Mouse (Mus musculus) mouse trophoblast stem cell (cell line): ENCODE data around the gene Zmiz1.

ENCODE experiments used
- in situ Hi-C, 2 experiments: fragments of 300-500 bp; cut with MseI, MboI; formaldehyde crosslinking; loops; 2 replicates in 1 of 2; 3 replicates in 1 of 2; pipeline ENCODE4 v1.15.1; 2025

The Zmiz1 gene

DNA sequence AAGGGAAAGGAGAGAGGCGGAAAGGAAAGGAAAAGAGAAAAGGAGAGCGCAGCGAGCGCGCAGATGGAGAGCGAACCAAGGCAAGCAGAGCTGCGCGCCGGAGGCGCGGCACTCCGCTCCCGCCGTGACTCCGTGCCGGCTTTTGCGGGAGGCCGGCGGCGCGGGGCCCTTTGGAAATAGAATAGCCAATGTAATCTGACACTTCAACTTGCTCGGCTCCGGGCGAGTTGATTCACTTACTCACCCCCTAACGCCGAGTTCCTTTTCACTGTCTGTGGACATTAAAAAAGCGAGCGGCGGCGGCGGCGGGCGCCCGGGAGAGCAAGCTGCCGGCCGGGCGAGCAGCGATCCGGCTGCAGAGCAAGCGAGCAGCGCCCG lies at the start of gene Zmiz1:
Gene Zmiz1 (plus strand): TSS at position 170 of the 378 bp plus-strand sequence.
- in situ Hi-C loops = no loop called here

DNA sequence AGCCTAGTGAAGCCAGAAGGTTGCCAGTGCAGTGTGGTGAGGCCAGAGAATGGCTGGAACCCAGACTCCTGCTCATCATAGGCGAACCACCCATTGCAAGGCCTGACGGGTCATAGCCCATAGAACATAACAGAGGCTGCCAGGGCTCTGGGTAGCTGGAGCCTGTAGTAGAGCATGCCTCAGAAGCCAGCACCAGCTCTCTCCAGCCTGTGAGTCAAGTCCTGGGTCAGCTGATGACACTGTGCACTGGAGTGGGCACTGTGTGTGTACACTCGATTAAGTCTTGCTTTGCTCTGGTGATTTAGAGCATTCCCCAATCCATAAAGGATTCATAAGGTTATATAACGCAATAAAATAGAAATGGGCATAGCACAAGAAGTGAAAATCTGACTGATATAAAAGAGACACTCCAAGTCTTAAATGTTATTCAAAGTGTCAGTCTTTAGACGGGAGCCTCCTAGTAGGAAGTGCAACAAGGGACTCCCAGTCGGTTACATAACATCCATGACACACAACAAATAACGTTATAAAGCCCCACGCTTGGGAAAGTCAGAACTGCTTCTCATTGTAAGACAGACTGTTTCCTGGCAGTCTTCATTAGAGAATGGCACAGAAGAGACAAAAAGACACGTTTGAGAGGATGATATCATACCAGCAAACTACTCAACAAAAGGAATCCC lies 47.0 kb upstream of the Zmiz1 start:
- in situ Hi-C loops = no loop called here

DNA sequence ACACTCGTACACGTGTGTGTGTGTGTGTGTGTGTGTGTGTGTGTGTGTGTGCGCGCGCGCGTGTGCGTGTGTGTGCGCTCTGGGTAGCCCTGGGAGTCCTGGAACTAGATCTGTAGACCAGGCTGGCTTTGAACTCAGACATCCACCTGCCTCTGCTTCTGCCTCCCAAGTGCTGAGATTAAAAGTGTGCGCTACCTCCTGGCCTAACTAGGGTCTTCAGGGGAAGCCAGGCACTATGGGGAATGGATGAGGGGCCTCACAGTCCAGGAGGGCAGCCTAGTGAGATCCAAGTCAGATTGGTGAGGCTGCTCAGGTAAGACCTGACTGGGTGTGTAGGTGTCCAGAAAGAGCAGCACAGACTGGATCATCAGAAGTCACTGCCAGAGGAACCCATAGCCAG lies 46.2 kb upstream of the Zmiz1 start:
- in situ Hi-C loops = no loop called here

DNA sequence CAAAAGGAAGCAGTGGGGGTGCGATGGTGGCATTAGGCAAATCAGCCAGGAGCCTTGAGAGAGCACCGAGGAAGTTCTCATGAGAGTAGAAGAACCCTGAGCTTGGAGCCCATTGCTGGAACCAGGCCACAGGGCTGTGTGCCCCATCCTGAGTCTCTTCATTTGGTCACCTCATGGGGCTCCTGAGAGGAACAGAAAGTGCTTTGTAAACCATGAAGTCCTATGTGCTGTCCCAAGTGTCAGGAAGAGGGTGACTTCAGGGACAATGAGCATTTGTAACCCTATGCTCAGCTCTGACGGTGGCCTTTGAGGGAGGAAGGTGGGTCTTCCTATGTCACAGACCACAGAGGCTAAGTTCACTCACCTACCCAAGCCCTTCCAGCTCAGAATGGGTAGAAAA lies 45.5 kb upstream of the Zmiz1 start:
- in situ Hi-C loops = no loop called here

DNA sequence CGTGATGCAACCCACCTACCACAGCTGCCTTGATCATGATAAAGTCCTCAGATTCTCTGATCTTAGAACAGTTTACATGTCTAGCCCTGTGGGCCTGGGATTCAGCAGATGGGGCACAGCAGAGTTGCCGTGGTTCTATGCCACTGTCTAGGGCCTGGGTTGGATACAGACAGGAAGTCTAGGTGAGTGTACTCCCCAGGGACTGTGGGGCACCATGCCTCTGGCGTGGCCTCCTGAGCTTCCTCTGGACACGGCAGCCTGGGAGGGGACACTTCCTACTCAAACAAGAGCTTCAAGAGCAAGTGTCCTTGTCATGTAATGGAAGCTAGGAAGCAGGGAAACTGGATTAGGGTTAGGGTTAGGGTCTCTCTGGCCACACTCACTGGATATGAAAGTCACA lies 44.9 kb upstream of the Zmiz1 start:
- in situ Hi-C loops = no loop called here

DNA sequence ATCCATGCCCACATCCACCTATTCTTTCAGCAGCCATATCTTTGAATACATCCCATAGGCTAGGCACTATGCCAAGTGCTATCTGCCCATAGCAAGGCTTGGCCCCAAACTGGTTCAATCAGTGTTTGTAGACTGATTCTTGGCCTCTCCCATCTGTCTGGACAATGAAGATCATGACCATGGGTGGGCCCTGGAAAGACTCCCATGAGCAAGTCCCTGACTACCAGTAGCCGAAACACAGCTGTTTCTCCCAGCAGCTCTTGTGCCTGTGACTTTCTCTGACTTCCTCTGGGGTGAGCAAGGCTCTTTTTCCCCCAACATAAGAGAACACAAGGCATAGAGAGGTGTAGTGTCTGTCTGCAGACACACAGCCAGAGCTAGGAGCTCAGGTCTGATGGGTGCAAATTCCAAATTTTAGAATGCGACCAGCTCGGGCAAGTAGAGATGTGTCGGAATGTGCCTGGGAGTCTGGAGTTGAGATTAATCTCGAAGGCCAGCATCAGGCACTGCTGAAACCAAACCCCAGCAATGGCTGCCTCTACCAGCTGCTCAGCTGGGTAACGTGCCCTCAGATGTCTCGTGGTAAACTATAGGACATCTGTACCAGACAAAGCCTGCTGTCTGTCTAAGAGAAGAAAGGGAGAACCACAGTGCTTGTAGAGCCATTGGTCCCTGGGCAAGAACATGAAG lies 38.8 kb upstream of the Zmiz1 start:
- in situ Hi-C loops = no loop called here

DNA sequence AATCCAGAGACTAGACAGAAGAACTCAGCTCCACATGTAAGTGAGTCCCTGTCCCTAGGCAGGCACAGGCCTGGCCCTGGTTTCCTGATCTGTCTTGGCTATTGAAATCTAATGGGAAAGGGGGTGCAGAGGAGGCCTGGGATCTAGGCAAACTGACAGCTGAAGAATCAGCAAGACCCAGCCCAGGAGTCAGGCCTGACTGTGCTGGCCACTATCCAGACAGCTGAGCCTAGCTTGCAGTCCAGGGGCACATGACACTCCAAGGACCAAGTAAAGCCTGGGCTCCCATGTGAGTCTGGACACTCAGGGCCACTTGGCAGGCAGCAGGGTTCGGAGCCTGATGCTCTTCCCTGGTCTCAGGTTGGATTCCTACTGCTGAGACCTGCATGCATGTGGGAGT lies 38.0 kb upstream of the Zmiz1 start:
- in situ Hi-C loops = no loop called here

DNA sequence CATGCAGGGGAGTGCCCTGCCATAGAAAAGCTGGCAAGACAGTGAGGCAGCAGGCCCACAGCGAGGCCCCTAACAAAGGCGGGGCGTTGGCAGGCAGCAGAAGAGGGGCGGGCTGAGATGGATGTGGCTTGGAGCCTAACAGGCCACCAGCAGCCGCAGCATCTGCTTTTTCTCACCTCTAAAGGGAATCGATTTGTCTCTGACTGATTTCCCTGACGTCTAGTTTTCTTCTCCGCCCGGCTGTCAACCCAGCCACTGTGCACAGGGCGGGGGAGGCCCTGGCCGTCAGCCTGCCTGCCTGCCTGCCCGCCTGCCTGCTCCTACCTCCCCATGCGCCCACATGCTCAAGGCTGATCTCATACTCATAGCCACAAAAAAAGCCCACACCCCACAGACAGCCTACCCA lies 37.4 kb upstream of the Zmiz1 start:
- in situ Hi-C loops = no loop called here

DNA sequence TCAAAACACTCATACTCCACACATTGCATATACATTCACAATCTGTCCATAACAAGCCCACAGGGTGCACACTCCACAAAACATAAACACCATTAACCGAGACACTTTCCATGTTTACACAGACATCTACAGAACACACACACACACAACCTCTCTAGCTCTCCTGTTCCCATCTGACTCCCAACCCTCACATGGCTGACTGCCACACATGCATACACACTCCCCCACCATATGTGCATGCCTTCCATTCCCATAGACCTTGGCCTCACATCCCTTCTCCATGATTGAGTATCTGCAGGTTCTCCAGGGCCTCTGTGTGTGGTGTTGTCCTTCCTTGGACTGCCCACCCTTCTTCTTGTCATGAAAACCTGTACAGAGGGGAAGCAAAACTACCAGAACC lies 36.0 kb upstream of the Zmiz1 start:
- in situ Hi-C loops = no loop called here

DNA sequence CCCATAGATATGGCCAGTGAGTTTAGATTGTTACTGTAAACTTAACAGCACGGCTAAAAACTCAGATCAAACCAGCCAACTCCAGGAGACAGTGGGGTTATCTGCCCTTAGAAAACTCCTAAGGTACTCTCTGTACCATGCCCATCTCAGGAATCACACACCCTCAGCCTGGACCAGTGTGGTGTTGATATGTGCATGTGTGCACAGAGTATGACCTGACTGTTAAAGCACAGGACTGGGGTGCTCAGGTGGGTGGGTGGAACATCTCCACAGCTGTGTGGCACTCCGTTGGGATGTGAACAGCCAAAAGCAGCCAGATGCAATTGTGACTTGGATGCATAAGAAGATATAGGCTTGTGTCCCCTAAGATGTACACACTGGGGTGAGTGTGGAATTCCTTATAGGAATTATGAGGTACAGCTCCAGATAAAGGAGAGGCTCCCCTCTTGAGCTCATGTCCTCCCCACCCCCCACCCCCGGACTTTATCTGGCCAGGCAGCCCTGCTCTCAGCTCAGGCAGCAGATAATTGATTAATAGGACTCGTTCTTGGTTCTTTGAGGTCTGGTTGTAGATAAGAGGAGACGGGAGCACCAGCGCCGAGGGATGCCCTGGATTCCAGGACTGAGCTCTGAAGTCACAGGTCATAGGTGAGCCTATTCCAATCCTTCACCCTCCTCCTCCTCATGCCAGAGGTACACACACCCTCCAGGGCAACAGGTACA lies 35.1 kb upstream of the Zmiz1 start:
- in situ Hi-C loops = no loop called here

DNA sequence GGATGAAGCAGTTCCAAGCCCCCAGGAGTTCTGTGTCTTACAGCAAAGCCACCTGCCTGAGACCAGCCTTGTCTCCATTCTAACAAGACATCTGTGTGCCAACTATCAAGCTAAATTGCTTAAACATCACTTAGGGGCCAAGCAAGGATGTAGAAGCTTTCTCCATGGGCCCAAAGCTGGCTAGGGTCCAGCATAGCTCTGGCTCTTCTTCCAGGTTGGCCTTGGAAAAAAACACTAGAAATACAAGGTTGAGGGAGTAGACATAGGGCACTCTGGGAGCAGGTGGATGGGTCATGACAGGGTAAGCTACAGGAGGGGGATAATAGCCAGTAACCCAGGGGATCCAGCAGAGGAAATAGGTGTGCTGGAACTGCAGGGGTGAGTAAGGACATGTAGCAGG lies 20.7 kb upstream of the Zmiz1 start:
- in situ Hi-C loops = no loop called here

DNA sequence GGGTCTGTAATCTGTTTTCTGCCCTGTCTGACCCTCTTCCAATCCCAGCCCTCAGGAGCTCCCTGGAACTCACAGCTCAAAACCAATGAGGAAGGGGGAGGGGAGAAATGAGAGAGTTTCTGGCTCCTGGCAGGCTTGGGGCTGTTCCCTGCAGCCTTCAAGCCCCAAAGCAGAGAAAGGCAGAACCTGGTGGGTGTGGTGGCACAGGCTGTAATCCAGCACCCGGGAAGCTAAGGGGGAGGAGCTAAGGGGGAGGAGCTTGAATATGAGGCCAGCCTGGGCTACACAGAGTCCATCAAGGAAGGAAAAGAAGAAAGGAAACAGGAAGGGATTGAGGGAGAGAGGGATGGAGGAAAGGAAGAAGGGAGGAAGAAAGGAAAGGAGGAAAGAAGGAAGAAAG lies 18.9 kb upstream of the Zmiz1 start:
- in situ Hi-C loops = no loop called here

DNA sequence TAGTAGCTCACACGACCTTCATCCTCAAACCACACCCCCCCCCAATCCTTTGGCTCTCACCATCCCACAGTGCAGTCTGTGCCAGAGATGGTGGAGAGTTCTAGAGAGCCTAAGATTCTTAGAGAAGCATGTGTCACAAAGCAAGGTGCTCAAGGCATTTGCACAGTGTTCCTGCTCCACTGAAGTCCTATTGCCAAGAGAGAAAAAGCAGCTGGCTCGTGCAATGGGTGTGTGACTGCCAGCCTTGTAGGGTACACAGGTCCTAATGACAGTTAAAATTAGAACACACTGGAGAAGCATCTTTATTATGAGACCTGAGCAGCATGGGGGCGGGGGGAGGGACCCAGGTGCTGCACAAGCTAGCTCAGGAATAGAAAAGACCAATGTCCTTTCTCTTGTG lies 18.2 kb upstream of the Zmiz1 start:
- in situ Hi-C loops = no loop called here

DNA sequence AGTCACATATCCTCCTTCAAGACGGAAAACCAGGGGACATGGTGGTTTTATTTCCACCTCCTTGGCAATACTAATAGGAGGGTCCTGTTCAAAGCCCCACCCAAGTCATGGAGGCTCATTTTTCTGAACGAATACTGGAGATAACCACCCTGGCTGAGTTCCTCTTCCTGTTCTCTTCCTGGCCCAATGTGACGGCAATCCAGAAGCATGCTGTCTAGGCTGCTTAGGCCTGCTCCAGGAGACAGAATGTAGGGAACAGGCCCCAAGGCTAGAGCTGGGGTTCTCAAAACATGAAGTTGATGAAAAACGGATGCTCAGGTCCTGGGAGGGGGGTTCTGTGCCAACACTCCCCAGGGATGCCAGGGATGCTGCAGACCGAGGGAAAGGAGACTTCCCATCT lies 17.5 kb upstream of the Zmiz1 start:
- in situ Hi-C loops = no loop called here

DNA sequence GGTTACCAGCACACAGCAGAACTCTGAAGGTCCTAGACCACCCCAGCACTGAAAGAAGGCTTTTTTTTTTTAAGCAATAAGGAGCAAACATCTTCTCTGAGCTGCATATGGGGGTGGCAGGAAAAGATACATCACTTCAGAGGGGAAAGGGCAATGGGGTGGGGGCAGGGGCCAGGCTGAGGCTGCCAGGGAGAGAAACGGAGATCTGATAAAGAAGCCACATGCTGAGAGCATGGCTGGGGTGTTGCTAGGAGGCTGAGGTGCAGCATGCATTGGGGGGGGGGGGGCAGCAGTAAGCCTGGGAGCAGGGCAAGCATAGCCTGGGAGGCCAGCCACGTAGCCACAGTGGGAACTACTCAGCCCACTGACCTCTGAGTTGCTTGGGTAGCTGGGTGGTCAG lies 16.3 kb upstream of the Zmiz1 start:
- in situ Hi-C loops = no loop called here

DNA sequence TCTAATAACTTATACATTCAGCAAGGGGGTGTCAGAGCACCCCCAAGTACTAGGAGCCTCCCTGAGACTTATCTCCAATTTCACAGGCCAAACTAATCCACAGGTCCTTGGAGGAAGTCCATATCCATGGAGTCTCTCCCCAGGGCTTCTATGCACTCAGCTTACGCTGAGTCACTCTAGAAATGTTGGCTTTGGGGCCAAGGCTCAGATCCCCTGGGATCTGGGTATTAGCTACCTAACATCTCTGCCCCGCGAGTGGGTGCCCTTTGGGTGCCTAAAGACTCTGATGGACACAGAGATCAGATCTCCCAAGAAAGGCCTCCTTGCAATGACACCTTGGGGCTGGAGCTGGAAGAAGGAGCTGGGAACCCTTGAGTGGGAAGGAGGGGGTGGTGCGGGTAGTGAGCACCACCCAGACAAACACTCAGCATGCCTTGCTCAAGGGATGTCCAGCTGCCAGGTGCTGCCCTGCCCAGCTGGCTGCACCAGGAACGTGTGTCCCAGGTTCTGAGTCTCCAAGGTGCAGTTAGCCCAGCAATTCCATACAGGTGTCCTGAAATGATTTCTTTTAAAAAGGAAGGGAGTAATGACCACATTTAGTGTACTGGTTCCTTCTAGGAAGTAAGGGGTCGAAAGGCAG lies 11.7 kb upstream of the Zmiz1 start:
- in situ Hi-C loops = no loop called here

DNA sequence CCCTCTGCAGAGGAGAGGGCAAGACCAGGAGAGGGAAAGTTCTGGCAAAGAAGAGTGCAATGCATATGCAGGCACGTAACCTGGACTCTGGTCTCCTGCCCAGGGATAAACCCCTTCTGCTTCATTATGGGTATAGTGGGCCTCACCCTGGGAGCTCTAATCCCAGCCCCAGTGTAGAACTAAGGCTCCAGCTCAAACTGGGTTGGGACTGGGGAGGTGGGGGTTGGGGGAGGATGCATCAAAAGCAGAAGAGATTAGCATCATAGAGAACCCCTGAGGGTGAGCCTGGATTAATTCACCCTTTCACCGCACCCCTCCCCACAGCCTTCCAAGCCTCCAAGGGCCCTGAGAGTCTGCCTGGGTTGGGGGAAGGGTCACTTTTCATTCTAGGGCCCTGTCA lies 10.5 kb upstream of the Zmiz1 start:
- in situ Hi-C loops = no loop called here

DNA sequence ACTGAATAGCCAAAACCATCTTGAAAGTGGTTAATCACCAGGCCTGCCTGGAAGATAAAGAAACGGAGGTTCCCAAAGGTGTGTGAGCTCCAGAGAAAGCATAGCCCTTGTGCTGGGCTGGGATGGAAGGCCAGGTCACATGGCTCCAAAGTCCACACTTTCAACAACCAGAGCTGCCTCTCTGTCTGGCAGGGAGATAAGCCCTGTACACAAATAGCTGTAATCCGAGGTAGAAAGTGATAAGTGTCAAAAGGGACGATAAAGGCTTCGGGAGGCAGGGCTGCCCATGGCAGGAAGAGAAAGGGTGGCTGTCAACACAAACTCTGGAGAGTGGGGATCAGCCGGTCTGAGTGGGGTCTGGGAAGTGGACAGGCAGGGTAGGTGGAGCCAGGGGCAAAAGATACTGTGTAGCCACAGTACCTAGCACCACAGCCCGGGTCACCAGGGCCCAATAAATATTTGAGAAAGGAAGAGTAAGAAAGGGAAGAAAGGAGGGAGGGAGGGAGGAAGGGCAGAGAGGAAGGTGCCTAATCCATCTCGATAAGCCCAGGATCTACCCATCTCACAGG lies 7.8 kb upstream of the Zmiz1 start:
- in situ Hi-C loops = no loop called here

DNA sequence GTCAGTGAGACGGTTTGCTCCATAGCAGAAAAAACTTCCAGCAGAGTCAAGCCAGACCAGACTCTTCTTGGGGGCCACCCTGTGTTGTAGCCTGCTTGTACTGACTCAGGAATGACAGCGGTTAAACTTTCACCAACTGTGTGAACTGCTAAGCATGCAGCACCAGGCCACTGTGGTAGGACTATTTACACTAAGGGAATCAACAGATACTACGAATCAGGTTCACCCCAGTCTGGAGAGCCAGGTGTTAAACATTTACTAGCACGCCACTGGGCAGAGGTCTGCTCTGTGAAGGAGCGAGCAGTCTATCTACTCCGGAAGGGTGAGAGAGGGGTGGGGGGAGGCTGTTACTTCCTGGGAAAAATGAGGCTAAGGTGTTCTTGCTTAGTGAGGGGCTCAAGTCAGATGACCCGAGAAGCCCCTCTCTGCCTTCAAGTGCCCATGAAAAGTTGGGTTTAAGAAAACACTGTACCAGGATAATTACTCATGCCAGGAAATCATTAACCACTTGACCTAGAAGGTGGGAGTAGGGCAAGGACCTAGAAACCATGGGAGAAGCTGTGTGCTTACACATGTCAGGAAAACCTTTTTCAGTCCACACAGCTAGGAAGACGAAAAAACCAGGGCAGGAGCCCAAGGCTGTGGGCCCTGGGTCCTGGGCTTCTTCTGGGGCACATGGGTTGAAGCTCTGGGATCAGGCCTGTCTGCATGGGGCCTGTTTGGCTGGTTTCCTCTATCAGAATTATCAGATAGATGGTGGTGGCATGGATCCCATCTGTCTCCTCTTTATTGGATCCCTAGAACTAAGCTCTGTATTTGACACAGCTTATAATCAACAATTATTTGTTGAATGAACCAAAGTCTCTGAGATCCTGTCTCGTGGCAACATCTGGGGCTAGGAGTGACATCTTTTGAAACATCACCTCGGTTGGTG lies 7.0 kb upstream of the Zmiz1 start:
- in situ Hi-C loops = no loop called here

DNA sequence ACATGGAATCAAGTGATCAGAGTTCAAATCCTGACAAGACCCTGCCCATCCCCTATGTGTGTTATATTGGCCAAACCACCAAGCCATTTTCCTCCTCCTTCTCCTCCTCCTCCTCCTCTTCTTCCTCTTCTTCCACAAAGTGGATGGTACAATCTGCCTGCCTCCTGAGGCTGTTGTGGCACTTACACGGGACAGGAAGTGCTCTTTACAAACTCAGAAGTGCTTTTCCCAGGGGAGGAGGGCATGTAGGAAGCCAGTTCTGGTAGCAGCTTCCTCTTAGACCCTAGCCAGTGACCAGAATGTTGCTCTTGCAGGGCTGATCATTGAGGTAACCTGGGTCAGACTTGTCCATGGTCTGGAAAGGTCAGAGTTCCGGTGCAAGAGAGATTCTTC lies 6.4 kb upstream of the Zmiz1 start:
- in situ Hi-C loops = no loop called here

DNA sequence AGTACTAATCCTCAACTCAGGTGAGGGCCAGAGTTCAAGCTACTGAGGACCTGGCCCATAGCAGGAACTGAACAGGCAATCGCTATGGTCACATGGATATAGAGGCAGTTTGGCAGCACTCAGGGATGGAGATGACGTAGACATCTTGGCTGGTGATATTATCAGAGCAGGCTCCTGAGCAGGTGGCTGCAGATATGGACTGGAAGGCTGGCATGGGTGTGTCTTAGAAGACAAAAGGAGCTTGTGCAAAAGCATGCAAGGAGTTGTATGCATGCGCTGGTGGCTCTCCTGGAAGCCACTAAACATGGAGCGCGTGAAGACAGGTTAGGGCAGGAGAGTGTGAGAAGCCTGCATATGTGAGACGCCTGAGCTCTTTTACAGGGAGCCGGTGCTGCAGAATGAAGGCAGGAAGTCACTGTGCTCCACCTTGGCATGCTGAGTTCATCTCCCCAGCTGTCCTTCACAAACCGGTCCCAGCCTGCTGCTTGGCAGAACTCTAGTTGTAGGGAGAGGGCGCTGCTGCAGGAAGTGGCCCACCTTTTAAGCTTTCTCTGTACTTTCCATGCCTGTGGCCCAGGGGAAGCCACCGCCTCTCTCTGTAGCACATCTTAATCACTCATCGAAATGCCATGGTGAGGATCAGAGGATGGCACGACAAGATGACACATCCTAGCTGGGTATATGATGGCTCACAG lies 4.8 kb upstream of the Zmiz1 start:
- in situ Hi-C loops = no loop called here
